Comparison of ENCODE assay signal across 8 mouse cellular contexts in genomic region chr17:37270702-37271092, GRCm38 (mm10). TPM values are rescaled to one million over a fixed set of nuclear protein-coding genes. Genes with fewer than 3 reads are reported as not detected.
DNase-seq lines count a peak whose midpoint lies in the region; ATAC-seq and TF ChIP-seq lines count a peak whose summit lies in the region.

No protein-coding gene starts in this region.

- TF ChIP-seq CTCF in cortical plate, adult 2 months (IDR thresholded peaks at IDR 0.05; ENCODE audit: extremely low read depth, insufficient read depth, low read length) = no peak
- no peak for TF ChIP-seq CTCF in kidney, adult 2 months (conservative IDR thresholded peaks at IDR 0.05; ENCODE audit: insufficient read depth, insufficient read length, low read depth, low read length)
- TF ChIP-seq CTCF in lung, adult 2 months (IDR thresholded peaks at IDR 0.05; ENCODE audit: insufficient read depth, low read length) = no peak

- H3K4me3 ChIP-seq in cortical plate, adult 2 months (ENCODE audit: insufficient read depth, low read length) = peak overlapping the region; percentile 70
- peak overlapping the region; percentile 64 for H3K4me3 ChIP-seq in kidney, adult 2 months (ENCODE audit: insufficient read depth, low read depth, low read length)
- peak overlapping the region; percentile 87 for H3K4me3 ChIP-seq in lung, adult 2 months (replicated peaks; ENCODE audit: extremely low read depth, low read depth, low read length)
- peak overlapping the region; percentile 47 for H3K4me3 ChIP-seq in neural tube, embryonic 13.5 days

- H3K4me1 ChIP-seq in cortical plate, adult 2 months (ENCODE audit: control insufficient read depth, insufficient read depth, low read length) = no peaks in the 10 kb centered on the region
- no peaks in the 10 kb centered on the region for H3K4me1 ChIP-seq in kidney, adult 2 months (ENCODE audit: control insufficient read depth, insufficient read depth, low read length)
- H3K4me1 ChIP-seq in lung, adult 2 months (ENCODE audit: control insufficient read depth, insufficient read depth, low read length) = peaks cover 4% of the 10 kb centered on the region; the same call in 1 of the 2 replicates
- H3K4me1 ChIP-seq in neural tube, embryonic 13.5 days (replicated peaks) = peaks cover 6% of the 10 kb centered on the region

- no peak for TF ChIP-seq POLR2A in cortical plate, adult 2 months (IDR thresholded peaks at IDR 0.05; ENCODE audit: extremely low read depth, insufficient read depth, low read length)
- no peak for TF ChIP-seq POLR2A in kidney, adult 2 months (IDR thresholded peaks at IDR 0.05; ENCODE audit: low read depth, low read length)
- TF ChIP-seq POLR2A in lung, adult 2 months (IDR thresholded peaks at IDR 0.05; ENCODE audit: borderline replicate concordance, extremely low read depth, low read depth, low read length) = no peak

- no peaks in the 10 kb centered on the region for H3K9me3 ChIP-seq in neural tube, embryonic 13.5 days

- 47% methylated on average over 8 of the region's 8 CpGs for WGBS in kidney, adult 2 months
- WGBS in lung, adult 2 months = 16% methylated on average over 8 of the region's 8 CpGs
- WGBS in neural tube, embryonic 13.5 days = 74% methylated on average over 8 of the region's 8 CpGs

- H3K27ac ChIP-seq in cortical plate, adult 2 months (ENCODE audit: insufficient read depth, low read length) = no peak overlapping the region
- peak overlapping the region; percentile 12; the same call in 1 of the 2 replicates for H3K27ac ChIP-seq in kidney, adult 2 months (ENCODE audit: insufficient read depth, low read depth, low read length)
- no peak overlapping the region for H3K27ac ChIP-seq in neural tube, embryonic 13.5 days (replicated peaks)

- H3K9ac ChIP-seq in neural tube, embryonic 13.5 days = peak overlapping the region; percentile 61

- ATAC-seq in neural tube, embryonic 13.5 days (ENCODE audit: low read depth) = no peak; the same call in 1 of the 2 replicates

- no peaks in the 10 kb centered on the region for H3K36me3 ChIP-seq in kidney, adult 2 months (ENCODE audit: control insufficient read depth, insufficient read depth, low read length)
- no peaks in the 10 kb centered on the region for H3K36me3 ChIP-seq in neural tube, embryonic 13.5 days

- no peaks in the 10 kb centered on the region; the same call in 1 of the 2 replicates for H3K27me3 ChIP-seq in kidney, adult 2 months (replicated peaks; ENCODE audit: control insufficient read depth, insufficient read depth, low read length)
- peaks cover 6% of the 10 kb centered on the region; the same call in 1 of the 2 replicates for H3K27me3 ChIP-seq in neural tube, embryonic 13.5 days

- peak overlapping the region; percentile 80 for H3K4me2 ChIP-seq in neural tube, embryonic 13.5 days

- DNase-seq in right cerebral cortex, adult 18-20 months = peak; percentile 4
- no peak for DNase-seq in right cerebral cortex, postnatal 25 days
- DNase-seq in heart, adult 9 months (ENCODE audit: low spot score in 2 of 2) = peak; percentile 80
- DNase-seq in kidney, adult 2 months = peak; percentile 78
- peak; percentile 58 for DNase-seq in lung, adult 2 months
- DNase-seq in urinary bladder, postnatal 25 days (ENCODE audit: low spot score) = peak; percentile 33

RNA-seq across cellular contexts. Expression of gene H2-M3, which starts 0.7 kb away (rescaled TPM):
- polyA plus RNA-seq in cortical plate, adult 2 months (2012; rRNA removed) = 2.6 and 3.3 TPM in 2 replicates
- 4.0 and 6.0 TPM in 2 replicates for polyA plus RNA-seq in kidney, adult 2 months (2012; rRNA removed)
- 14.5 and 14.6 TPM in 2 replicates for polyA plus RNA-seq in lung, adult 2 months (2012; rRNA removed)
- polyA plus RNA-seq in neural tube, embryonic 13.5 days (2015; fragmentation: Nextera tagmentation; extraction: Ambion mirVana) = 1.1 and 1.2 TPM in 2 replicates

RNA-seq across cellular contexts. Expression of gene Olfr98, which starts 7.1 kb away (rescaled TPM):
- not detected in 2 replicates for polyA plus RNA-seq in cortical plate, adult 2 months (2012; rRNA removed)
- not detected in 2 replicates for polyA plus RNA-seq in kidney, adult 2 months (2012; rRNA removed)
- not detected in 2 replicates for polyA plus RNA-seq in lung, adult 2 months (2012; rRNA removed)
- polyA plus RNA-seq in neural tube, embryonic 13.5 days (2015; fragmentation: Nextera tagmentation; extraction: Ambion mirVana) = not detected in 2 replicates

RNA-seq across cellular contexts. Expression of gene Olfr99, which starts 12.6 kb away (rescaled TPM):
- polyA plus RNA-seq in cortical plate, adult 2 months (2012; rRNA removed) = not detected in 2 replicates
- polyA plus RNA-seq in kidney, adult 2 months (2012; rRNA removed) = not detected in 2 replicates
- polyA plus RNA-seq in lung, adult 2 months (2012; rRNA removed) = not detected in 2 replicates
- not detected in 2 replicates for polyA plus RNA-seq in neural tube, embryonic 13.5 days (2015; fragmentation: Nextera tagmentation; extraction: Ambion mirVana)

RNA-seq across cellular contexts. Expression of gene Olfr101, which starts 33.4 kb away (rescaled TPM):
- polyA plus RNA-seq in cortical plate, adult 2 months (2012; rRNA removed) = not detected in 2 replicates
- not detected in 2 replicates for polyA plus RNA-seq in kidney, adult 2 months (2012; rRNA removed)
- not detected in 2 replicates for polyA plus RNA-seq in lung, adult 2 months (2012; rRNA removed)
- not detected in 2 replicates for polyA plus RNA-seq in neural tube, embryonic 13.5 days (2015; fragmentation: Nextera tagmentation; extraction: Ambion mirVana)

RNA-seq across cellular contexts. Expression of gene Olfr97, which starts 33.6 kb away (rescaled TPM):
- polyA plus RNA-seq in cortical plate, adult 2 months (2012; rRNA removed) = not detected in 2 replicates
- polyA plus RNA-seq in kidney, adult 2 months (2012; rRNA removed) = not detected in 2 replicates
- polyA plus RNA-seq in lung, adult 2 months (2012; rRNA removed) = not detected in 2 replicates
- not detected in 2 replicates for polyA plus RNA-seq in neural tube, embryonic 13.5 days (2015; fragmentation: Nextera tagmentation; extraction: Ambion mirVana)
